Mouse (Mus musculus): ENCODE results near the gene Kalrn.
A peak's percentile ranks its signal among the peaks of the same experiment; 100 is the strongest.

Kalrn gene

DNA sequence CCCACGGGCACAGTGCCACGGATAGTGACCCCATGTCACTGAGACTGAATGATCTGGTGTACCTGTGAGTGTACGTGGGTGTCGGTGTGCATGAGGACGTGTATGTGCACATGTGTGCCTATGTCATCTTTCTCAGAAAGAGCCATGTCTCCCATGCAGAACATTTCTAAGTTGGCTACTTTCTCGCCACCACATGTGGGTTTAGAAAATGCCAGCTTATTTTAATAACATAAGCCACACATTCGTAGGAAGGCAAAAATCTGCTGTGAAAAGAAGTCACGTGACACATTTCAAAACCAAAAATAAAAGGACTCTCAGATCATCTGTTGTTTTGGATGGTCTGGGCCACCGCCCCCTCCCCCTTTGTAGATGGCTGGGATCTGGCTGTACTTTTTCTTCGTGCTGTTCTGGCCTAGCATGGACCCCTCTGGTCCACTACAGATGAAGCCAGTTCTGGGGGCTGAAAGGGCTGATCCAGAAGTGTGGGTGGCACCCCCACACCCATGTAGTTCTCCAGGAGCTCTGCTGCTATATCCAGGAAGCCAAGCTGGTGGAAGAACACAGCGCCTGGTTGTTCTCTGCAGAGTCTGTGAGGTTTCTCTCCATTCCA is 400.7 kb downstream of the Kalrn start:
- no peak for DNase-seq

DNA sequence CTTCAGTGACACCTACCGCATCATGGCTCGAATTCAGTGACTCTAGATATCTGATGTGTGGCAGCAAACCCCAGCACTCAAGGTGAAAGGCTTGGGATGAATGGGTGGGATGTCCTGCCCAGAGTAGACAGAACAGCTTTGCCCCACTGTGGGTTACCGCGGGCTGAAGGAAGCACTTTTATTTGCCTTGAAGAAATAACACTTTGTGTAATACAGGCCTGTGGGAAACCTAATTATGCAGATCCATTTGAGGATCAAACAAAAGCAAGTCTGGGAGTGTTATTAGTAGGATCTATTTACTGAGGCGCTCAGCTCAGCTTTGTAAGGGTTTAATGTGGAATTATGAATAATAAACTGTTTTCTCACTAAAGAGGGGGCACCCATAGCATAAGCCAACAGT is 406.3 kb downstream of the Kalrn start:
- DNase-seq = no peak

DNA sequence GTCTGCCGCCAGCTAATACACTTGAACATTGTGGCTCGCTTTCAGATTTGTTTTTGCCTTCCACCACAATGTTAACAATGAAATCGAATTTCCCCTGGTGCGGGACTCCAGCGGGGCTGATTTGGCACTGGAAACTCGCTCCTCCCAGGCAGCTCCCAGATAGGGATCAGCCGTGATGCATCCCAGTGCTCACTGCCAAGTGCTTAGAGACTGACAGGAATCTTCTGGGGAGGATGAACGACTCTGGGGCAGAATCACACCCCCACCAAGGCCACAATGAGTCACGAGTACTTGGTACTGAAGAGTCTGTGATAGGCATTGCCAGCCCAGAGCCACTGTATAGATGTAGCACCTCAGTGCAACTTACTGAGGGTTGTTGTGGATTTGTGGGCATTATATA is 410.2 kb downstream of the Kalrn start:
- DNase-seq = no peak

DNA sequence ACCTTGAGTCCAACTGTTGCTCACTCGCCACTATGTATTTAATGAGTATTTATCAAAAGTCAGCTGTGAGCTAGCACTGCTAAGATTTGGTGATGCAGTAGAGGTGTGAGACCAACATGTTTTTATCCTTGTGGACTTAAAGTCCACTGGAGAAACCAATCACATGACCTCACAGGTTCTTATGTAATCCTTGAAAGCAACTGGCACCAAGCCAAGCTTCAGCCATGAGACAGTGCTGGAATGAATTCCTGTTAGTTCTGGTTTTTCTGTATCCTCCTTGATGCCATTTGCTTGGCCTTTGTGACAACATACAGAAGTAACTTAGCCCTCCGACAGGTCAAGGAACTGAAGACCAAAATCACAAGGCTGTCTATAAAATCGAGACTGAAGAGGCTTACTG is 413.8 kb downstream of the Kalrn start:
- DNase-seq = peak; percentile 10 to 25

DNA sequence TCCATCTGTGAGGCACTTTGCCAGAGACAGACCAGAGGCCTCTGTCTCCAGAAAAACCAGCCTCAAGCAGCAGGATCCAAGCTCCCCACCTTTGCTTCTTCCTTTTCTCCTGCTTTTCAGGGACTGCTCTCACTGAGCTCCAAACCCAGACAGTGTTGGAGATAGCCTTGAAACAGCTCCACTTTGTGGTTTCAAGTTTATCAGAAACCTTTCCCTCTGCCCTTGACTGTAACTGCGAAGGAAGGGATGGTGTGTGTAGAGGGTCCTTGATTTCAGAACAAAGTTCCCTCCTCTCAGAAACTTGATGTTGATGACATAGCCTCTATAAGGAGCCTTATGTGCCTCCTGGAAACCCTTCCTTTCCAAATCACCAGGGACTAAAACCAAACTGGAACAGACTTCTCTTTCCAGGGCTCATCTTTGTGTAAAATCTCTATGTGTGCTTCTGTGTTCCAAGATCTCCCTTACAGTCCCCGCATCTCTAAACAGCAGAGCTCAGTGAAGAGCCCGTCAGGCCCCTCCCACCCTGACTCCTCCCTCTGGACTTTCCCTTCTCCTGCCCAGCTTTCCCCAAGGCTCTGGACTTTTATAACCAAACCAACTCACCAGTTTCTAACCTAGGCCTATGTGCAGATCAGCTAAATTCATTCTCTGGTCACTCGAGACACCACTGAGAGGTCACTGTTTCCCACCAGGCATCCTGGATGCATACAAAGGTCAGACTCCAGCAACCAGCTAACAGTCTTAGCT is 415.8 kb downstream of the Kalrn start:
- no peak for DNase-seq

DNA sequence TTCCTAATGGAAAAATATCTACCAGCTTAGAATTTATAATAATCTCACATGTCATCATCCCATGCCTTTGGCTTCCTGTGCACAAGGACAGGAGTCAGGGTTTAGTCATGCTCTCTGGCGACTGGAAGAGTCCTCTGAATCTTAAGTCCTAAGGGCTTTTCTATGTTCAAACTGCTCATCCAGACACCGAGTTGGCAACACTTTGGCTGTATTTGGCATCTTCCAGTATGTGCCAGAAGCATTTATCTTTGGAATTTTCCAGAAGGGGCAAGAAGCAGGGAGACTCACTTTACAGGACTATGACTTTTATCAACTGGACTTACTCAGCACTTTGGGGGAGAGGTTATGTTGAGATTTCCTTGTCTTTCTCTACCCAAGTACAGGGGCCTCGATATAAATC is 417.6 kb downstream of the Kalrn start:
- no peak for DNase-seq

DNA sequence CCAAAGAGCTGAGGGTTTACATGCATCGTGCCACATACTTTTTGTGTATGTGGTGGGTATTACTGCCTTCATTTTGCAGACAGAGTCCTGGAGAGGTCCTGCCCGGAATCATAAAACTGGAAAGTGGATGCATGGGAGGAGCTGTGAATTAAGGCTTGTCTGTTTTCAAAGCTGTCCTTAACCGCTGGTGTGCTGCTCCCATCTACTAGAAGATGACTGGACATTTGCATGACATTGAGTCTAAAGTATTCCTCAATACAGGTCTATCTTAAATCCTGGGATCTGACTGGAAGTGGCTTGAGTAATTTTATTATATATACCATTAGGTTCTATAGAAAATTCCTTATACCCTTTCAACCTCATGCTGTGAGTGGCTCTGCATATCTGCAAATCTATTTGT is 418.4 kb downstream of the Kalrn start:
- no peak for DNase-seq

DNA sequence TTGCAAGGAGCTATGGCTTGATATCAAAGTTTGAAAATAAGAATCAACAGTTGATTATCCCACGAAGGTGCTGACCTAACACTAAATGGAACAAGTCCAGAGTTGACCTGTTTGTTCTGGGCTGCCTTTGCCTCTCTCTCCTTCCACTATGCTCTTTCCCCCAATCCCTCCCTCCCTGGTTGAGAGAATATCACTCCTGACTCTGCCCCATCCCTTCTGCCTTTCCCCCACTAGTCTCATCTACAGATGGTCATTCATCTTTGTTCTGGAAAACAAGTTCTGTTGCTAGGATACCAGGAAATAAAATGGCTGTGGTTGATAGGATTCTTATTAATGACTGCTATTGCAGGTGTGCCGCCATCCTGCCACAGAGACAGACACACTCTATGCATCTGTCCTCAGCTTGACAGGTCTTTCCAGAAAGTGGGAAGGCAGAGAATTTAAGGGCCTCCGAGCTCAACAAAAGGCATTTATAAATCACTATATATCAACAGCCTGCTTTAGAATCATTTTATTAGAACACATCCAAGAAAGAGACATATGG is 421.7 kb downstream of the Kalrn start:
- DNase-seq = no peak

DNA sequence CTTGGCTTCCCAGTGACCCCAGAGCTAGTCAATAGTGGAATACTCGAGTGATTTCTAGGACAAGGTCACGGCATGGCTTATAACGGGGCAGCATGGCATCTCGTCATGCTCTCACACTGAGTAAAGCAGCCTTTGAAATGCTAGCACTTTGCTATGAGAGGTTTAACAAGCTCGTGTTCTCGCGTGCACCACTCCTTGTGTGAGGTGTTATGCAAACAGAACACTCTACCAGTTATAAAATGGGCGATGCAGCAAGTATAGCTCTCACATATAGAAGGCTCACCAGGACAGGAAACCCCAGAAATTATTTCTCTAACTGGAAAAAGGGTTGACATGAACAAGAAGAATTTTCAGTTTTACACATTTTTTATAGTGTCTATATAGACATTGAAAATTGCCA is 431.7 kb downstream of the Kalrn start:
- no peak for DNase-seq

DNA sequence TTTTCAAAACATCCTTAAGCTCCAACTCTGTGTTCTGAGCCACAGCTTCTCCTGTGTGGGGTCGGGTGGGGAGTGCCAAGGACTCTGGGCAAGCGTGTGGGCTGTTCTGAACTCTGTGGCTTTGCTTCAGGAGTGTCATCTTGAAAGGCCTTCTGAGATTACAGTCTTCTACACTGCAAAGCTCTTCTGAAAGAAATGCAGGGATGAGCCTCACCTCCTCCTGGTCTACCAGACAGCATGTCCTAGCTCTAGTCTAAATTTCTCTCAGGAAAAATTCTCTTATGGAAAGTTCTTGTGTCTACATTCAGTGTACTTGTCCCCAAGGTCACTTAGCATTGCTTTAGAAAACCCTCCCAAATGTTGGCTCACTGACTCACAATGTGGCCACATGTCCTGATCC is 438.3 kb downstream of the Kalrn start:
- no peak for DNase-seq

DNA sequence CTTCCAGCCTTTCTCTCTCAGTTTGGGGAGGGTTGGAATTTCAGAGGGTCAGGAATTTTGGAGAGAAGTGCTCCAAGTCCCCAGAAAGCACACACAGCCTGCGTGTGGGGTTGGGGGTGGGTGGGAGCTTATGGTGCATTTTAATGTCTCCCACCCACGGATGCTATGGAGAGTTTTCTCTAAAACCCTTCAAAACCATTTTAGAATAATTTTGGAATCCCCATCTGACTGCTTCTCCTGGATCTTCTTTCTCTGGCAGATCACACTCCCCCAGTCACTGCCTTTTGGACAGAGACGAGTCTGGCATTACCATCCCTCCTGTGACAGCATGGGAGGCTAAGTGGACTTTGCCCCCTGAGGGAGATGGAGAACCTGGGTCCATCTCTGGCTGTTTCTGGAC is 438.7 kb downstream of the Kalrn start:
- no peak for DNase-seq

DNA sequence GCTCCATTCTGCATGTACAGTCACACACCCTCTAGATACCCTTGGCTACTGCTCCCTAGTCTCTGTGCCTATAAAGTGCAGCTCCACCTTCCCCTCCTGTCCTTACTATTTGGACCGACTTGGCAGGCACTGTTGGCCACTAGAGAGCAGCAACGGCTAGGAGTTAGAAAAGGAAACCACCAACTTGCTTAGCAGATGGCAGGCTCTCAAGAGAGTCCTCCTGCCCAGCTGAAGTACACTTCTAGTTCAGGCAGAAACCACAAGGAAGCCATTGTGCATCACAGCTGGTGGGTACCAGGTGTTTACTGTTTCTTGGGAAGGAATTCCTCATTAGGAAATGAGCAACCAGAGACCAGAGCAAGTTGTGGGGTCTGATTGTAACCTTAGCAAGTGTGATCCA is 447.7 kb downstream of the Kalrn start:
- DNase-seq = peak; percentile 65 to 78

DNA sequence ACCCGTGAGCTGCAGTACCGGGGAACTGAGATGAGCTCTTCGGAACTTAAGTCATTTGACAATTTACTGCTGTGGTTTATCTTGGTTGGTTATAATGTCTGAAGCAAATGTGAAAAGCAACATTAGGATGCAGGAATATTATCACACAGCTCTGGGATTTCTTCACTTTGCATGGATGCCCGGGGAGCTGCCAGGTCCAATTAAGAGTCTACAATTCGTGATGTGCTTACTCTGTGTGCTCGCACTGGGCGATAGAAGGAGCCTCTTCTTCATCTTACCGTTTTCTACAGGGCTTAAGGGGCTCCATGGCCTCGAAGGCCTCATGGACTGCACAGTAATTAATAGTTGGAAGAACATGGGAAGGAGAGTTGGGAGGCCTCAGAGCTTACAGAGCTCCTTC is 450.8 kb downstream of the Kalrn start:
- DNase-seq = no peak

DNA sequence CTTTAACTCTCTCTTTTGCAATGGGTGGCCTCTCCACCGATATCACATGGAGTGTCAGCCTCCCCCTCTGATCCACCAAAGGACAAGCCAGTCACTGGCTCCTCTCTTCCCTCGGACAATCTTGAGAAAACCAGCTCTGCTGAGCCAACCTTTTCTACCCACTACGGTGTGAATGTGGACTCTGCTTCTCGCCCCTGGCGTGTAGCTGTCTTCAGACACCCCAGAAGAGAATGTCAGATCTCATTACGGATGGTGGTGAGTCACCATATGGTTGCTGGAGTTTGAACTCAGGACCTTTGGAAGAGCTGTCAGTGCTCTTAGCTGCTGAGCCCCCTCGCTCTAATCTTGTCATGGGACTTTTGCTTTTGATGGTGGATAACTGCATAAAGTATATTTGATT is 452.0 kb downstream of the Kalrn start:
- no peak for DNase-seq

DNA sequence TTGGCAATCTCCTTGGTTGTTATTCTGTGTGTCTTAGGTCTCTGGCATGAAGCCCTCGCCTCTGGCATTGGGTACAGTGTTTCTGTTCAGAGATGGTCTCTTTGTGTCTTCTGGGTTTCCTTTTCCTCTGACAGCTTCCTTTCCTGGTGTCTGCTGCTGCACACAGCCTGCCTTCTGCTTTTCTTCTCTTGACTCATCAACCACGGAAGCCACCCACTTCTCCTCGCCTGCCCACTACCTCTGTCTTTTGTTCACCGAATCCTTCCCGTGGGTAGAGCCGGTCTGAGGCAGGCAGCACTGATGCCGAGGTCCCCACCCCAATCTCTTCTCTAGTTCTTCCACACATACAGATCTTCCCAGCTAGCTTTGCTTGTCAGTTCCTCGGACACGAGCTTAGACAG is 452.5 kb downstream of the Kalrn start:
- no peak for DNase-seq

DNA sequence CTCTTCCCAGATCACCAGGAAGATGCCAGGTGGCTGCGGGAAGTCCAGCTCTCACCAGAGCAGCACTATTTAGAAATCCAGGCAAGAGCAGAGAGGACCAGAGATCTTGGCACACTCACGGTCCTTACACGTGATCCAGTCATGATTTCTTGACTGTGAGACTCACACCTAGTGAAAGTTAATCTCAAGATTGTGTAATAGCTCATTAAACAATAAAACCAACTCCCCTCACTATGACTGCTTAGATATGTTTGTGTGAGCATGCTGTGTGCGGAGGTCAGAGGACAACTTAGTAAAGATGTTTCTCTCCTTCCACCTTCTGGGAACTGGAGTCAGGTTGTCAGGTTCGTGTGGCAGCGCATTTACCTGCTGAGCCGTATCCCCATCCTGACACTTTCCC is 453.5 kb downstream of the Kalrn start:
- DNase-seq = no peak

DNA sequence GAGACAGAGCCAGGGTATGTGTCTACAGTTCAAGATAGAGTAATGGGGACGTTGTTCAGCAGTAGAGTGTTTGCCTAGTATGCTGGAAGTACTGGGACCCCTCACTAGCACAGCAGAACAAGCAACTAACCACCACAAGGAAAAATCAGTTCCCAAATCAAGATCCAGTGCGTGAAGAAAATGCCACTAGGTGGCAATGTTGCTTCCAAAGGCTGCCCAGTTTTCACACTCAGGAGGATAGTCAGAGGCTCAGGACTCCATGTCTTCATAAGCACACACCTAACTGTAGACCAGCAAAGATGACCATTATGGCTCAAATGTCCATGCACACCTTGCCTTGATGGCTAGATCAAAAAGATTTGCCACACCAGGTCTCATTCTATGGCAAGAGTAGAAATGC is 454.0 kb downstream of the Kalrn start:
- peak; percentile 15 to 44 for DNase-seq

DNA sequence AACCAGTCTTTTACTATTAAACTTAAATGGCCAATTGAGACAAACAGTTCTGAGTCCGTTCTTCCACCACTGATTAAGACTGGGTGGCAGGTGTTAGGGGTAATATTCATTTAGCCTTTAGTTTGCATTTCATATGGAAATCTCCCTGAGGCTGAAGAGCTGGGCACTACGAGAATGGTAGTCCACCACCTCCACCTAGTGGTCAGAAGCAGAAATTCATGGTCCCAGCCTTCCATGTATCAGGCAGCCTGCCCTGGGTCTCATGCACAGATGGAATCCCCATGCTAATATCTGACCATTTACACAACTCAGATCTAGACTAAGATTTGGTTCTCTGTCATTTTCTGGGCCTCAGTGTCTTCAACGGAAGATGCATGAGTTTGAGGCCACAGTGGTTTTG is 458.7 kb downstream of the Kalrn start:
- peak; percentile 77 to 82 for DNase-seq

DNA sequence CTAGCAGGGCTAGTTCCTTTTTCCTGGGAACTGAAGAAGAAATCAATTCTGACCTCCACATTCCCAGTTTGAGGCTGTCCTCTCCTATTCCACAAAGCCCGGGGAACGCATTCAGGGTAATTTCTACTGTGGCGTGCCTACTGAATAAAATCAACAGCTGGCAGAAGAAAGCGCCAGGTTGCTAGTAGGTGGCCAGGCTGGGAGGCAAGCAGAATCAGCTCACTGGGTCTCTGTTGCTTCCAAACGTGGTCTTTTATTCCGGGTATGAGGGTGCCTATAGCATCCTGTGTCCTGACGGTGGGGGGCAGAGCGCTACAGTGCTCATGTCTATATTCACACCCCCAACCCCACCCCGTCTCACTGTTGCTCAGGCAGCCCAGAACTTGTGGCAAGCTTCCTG is 460.2 kb downstream of the Kalrn start:
- DNase-seq = no peak

DNA sequence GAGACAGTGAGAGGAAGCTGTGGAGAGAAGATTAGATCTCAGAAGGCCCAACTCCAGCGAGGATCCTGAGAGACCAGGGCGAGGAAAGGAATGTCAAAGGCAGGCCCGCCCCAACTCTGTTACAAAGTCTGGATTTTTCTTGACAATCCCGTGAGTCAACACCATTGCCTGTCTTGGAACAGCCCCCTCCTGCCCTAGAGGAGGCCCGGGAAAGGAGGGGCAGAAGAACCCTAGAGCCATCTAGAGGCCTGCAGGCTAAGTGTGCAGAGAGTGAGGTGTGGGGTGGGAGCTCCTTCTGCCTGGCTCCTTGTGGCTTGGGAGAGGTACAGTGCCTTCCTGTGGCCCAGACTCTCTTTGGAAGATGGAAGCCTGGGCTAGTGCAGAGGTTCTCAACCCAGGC is 460.8 kb downstream of the Kalrn start:
- no peak for DNase-seq

DNA sequence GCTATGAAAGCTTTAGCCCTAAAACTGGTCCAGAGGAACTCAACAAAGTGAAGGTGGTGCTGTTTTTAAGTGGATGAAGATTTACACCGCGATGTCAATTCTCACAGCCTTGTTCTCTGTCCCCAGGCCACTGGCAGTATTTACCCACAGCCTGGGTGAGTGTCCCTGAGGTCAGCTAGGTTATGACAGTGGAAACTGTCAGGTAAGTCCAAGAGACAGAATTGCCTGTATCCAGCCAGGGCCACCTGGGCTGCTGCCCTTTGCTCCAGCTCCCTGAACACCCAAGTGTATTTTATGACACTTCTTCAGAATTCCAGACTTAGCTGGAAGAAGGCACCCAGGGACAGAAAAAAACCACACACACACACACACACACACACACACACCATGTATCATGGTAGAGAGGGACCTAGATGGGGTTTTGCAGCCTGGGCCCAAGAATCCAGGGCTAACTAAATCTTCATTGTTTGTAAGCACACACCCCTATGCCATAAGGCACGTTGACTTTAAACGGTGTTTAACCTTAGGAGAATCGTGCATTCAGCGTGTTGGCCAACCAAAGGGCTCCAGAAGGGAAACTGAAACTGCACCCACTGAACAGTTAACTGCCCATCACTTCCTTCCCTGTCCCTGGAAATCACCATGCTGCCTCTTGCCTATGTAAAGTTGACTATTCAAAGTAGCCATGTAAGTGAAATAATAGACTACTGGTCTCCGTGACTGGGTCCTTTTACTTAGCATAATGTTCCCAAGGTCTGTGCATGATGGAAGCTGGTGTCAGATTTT is 462.3 kb downstream of the Kalrn start:
- DNase-seq = no peak

DNA sequence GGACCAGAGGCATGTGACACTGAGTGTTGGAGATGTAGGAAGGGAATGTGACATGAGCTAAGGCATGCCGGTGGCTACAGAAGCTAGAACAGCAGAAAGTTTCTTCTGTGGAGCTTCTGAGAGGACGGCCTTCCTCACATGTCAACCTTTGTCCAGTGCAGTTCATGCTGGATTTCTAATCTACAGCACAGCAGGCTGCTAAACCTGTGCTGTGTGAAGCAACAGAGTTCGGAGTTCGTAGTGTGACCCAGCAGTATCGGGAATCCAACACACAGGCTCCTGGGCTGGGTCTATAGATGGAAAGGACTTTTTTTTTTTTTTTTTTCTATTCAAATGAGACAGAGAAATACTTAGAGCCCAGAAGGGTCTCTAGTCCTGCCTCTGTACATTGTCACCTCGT is 468.9 kb downstream of the Kalrn start:
- no peak for DNase-seq

DNA sequence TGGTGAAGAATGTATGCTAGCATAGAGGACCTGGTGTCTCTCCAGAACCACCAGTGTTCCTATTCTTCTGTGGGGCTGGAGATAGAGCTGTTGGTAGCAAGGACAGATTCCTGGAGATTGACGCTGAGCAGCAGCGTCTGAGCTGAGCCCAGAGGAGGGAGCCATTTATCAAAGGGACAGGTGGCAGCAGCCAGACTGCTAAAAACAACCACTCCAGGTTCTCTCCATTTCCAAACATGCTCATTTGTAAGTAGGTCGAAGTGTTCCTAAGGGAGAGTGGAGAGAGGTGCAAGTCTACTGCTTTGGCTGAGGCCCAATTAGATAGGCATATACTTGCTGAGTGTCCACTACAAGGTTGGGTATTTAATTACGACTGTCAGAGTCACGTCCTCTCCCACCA is 470.6 kb downstream of the Kalrn start:
- peak; percentile 22 to 27 for DNase-seq

DNA sequence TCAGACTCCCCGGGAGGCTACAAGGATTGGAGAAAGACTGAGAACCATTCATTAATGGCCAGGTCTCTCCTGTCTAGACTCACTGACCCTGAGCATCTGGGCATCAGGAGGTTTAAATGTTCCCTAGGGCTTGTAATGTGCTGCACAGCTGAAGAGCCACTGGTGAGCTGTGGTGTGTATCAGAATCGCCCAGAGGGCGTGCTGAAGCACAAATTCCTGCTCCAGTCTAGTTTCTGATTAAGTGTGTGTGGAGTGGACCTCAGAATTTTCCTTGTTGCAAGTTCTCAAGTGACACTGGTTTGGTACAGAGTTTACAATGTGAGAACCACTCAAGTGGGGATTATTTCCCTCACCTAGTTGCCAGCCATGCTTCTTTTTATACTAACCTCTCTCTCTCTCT is 473.5 kb downstream of the Kalrn start:
- no peak for DNase-seq
